Mouse (Mus musculus) CD8-positive naive resting alpha-beta T cell, adult 57 days (primary cell): Measurements from ENCODE around the gene Olfr1242. TPM values are rescaled to one million over a fixed set of nuclear protein-coding genes. Genes with fewer than 3 reads are reported as not detected.

ENCODE experiments used
- total RNA-seq: library from RNA; stranded (reverse); gene quantifications from one replicate; pipeline ENCODE4 v1.2.4, GENCODE M21; 2023

Olfr1242 gene
- total RNA-seq = not detected

DNA sequence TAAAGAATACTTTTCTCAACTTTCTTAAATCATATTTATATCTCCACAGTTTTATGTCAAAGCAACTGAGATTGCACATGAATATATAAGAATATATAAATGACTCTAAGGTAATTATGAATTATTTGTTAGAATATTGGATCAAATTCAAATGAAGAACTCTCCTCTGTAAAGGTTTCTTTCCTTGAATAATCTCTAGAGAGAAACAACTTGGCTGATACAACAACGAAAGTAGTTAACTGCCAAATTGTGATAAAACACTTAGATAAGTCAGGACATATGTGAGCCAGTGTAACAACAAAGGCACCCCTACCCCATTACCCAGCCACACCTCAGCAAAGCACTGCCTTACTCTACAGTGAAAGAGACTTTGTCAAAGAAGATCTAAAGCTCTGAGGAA lies at the start of gene Olfr1242:
Gene Olfr1242 (minus strand): TSS at position 101 of the 400 bp plus-strand sequence.

DNA sequence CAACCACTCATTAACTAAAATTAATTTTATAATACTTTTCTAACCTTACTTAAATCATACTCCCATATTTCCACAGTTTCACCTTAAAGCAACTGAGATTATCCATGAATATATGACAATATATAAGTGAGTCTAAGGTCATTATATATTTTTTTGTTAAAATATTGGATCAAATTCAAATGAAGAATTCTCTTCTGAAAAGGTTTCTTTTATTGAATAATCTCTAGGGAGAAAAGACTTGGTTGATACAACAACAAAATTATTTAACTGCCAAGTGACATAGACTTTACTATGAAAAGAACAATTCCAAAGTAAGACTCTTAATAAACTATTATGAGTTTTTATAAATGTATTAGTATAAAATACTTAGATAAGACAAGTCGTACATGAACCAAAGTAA lies 33.3 kb upstream of the Olfr1242 start, which contains the start of gene Olfr1243:
Gene Olfr1243 (minus strand): TSS at position 101 of the 400 bp plus-strand sequence.

DNA sequence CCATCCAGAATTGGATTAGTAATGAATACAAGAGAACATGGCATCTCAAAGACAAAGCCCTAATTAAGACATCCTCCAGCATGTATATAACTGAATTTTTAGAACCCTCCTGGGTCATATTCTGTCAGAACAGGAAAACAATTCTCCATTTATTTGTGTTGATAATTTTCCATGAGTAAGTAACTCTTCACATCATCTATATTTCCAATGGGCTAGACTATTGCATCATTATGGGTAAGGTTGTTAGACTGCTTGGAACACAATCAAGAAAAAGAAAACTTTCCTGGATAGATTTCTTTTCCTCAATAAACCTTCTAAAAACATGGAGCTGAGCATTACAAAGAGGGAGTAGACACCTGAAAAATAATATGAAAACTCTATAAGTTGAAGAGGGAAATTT lies 11.1 kb downstream of the Olfr1242 start, which contains the start of gene Olfr1241:
Gene Olfr1241 (minus strand): TSS at position 101 of the 400 bp plus-strand sequence.

DNA sequence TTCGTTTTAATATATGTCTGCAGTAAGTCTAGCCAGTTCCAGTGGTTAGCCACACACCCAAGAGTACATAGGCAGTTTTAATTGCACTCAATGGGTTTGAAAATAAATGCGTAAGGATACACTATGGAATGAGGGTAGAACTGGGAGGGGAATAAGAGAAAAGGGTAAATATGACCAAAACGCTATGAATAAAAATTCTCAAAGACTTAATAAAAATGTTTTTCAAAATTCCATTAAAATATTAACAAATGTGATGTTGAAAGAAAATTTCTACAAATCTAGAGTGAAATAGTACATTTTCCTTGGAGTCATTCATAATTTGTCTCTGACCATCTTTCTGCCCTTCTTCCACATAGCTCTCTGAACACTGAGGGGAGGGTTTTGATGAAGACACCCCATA lies 55.2 kb downstream of the Olfr1242 start, which contains the start of gene Olfr1240:
Gene Olfr1240 (minus strand): TSS at position 101 of the 400 bp plus-strand sequence.

Other genes with a start within 250 kb of the Olfr1242 start
- gene Olfr1228, start 244.3 kb downstream of the Olfr1242 start, total RNA-seq = not detected
- not detected for gene Olfr1229, start 210.3 kb downstream of the Olfr1242 start, total RNA-seq
- not detected for gene Olfr1230, start 201.1 kb downstream of the Olfr1242 start, total RNA-seq
- not detected for gene Olfr1231, start 191.3 kb downstream of the Olfr1242 start, total RNA-seq
- not detected for gene Olfr1232, start 168.7 kb downstream of the Olfr1242 start, total RNA-seq
- gene Olfr1233, start 155.9 kb downstream of the Olfr1242 start, total RNA-seq = not detected
- gene Olfr1234, start 133.5 kb downstream of the Olfr1242 start, total RNA-seq = not detected
- gene Olfr1238, start 88.7 kb downstream of the Olfr1242 start, total RNA-seq = not detected
- gene Olfr1239, start 77.9 kb downstream of the Olfr1242 start, total RNA-seq = not detected
- not detected for gene Olfr1240, start 55.3 kb downstream of the Olfr1242 start, total RNA-seq
- gene Olfr1241, start 11.2 kb downstream of the Olfr1242 start, total RNA-seq = not detected
- not detected for gene Olfr1243, start 33.2 kb upstream of the Olfr1242 start, total RNA-seq
- gene Olfr1245, start 80.1 kb upstream of the Olfr1242 start, total RNA-seq = not detected
- gene Olfr1246, start 94.8 kb upstream of the Olfr1242 start, total RNA-seq = not detected
- 0.15 TPM for gene Olfr1247, start 115.8 kb upstream of the Olfr1242 start, total RNA-seq
- not detected for gene Olfr1248, start 119.9 kb upstream of the Olfr1242 start, total RNA-seq
- not detected for gene Olfr1249, start 136.6 kb upstream of the Olfr1242 start, total RNA-seq
- gene Olfr1250, start 163.1 kb upstream of the Olfr1242 start, total RNA-seq = not detected
- not detected for gene Olfr1251, start 173.6 kb upstream of the Olfr1242 start, total RNA-seq
- gene Olfr1252, start 226.7 kb upstream of the Olfr1242 start, total RNA-seq = not detected